Mouse (Mus musculus) CD4-positive helper T cell, adult 2 months (primary cell): ENCODE data around the gene Lhb.

Experiments used
- DNase-seq: peaks from one replicate; pipeline ENCODE4 v3.0.0-alpha.2; 2012; ENCODE audit warnings: low read depth, missing footprints, low spot score

Lhb gene

DNA sequence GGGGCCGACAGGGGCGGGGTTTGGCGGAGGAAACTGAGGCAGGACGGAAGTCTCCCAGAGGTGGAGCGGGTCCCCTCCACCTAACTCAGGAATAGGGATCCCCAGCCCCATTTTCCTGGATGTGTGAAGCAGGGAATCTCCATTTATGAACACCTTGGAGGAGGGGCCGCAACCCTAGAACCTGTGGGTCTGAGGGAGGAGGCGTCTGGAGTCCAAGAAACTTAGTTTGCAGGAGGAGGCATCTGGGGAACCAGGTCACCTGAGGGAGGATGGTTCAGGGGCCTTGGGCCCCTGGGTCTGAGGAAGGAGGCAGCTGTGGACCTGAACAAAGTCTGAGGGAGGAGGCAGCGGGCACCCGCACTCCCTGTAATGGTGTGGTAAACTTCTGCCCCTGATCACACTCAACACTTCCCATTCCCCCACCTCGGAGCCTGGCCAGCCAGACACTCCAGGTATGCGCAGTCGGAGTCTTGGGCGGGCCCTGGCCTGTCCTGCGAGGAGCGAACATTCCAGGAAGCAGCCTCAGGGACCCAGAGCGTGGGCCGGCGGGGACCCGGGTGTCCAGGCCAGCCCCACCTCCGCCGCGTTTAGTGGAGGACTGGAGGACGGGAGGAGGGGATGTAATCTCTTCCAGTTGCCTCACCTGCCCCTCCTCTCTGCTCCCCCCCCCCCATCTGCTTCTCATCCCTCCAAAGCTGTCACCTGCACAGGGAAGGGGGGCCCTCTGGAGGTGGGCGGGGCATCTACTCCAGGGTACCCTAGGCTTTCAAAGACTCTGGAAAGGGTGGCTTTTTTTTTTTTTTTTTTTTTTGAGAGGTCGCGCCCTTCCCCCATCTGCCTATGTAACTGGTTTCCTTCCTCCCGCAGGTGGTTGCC lies 6.5 kb upstream of the Lhb start:
- peak; percentile 25 for DNase-seq

DNA sequence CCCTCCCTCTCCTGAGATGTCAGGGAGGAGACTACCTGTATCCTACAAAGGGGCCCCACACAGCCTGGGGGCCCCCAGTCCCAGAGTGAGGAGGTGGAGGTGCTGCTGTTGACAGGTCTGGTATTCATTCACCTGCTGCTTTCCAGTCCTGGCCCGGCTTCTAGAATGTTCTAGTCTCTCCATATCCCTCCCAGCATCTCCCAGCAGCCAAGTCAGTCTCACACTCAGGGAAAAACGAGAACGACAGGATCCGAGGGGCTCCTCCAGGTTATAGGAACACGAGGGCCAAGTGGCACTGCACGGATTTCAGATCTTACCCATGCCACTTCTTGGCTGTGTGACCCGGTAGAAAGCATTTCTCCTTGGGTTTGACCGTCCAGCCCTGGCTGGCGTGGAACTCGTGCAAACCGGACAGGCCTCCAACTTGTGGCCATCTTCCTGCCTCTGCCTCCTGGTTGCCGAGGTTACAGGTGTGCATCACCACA lies 5.8 kb upstream of the Lhb start:
- DNase-seq, result no peak

DNA sequence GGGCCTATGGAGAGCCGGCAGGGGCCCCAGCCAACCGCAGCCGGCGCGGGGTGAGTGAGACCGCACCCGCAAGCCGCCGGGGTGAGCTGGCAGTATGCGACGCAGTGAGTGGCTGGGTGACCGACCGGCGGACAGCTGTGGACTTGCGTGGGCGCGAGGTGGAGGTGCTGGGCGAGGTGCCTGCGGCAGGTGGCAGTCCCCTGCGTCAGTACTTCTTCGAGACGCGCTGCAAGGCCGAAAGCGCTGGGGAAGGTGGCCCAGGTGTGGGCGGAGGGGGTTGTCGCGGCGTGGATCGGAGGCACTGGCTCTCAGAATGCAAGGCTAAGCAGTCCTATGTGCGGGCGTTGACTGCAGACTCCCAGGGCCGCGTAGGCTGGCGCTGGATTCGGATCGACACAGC lies 5.0 kb upstream of the Lhb start:
- peak; percentile 72 for DNase-seq

DNA sequence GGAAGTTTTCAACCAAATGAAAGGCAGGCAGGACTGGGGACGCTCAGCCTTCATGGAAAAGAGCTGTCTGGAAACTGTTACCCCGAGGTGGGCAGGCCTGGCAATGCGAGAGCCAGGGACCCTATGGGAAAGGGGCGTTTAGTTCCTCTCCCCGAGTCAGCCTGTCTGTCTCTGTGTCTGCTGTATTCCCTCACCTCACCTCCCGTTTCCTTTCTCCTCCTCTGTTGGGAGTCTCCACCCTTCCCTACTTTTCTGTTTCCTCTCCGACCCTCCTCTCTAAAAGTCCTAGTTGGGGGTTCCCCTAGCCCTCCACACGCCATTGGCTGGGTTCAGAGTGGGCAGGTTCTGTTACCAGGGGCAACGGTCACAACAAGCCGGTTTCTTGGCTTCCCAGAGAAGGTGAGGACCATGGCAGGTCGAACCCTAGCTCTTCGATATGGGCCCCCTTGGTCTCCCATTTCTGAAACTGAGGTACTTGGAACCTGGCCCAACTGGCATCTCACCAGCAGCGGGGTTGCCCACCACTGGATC lies 2.6 kb upstream of the Lhb start:
- DNase-seq, result no peak

DNA sequence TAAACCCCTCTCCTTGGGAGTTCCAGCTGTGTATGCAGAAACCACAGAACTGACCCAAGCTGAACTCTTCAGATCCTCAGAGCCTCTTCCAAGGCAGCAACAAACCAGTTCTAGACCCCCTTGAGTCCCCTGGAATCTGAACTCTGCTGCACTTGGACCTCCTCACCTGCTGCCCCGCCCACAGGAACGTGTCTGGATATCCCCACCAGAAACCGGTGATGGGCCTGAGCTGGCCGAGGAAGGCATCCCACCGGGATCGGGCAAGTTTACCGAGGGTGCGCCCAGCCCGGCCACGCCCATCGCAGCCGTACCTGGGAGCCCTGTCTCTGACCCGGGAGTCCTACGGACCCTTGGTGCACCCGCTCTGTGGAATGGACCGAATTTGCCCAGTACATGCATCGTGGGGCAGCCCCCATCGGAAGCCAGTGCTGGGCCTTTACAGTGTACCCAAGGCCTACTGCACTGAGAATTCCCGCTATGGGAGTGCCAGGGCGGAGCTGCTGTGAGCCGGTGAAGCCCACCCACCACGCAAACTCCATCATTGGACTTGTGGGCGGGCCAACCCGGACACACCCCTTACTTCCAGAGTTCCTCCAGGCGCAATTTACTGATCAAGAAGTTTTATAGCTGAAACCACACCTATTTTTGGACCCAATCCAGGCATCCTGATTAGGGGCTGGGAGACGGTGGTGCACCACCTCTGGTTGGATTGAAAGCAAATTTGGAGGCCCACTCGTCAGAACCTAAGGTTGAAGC lies 583 bp upstream of the Lhb start:
- DNase-seq, result no peak

DNA sequence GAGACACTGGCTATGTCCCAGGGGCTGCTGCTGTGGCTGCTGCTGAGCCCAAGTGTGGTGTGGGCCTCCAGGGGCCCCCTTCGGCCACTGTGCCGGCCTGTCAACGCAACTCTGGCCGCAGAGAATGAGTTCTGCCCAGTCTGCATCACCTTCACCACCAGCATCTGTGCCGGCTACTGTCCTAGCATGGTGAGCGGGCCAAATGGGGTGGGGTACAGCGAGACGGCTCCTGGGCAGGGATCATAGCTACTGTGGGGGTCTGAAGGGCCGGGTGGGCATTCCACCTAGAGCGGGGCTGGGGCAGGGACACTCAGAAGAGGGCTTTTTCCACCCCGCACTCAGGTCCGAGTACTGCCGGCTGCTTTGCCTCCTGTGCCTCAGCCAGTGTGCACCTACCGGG lies 574 bp downstream of the Lhb start:
- no peak for DNase-seq

DNA sequence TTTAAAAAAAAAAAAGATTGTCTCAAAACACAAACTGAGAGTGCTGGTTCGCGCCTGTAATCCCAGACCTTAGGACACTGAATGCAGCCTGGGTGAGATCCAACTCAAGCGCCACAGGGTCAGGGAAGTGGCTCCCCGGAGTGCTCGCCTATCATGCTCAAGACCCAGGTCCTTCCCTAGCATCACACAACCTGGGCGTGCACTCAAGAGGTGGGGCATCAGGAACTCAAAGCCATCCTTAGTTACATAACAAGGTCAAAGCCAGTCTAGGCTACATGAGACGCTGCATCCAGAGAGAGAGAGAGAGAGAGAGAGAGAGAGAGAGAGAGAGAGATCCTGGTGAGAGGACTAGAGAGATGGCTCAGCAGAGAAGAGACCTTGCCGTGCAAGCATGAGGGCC lies 5.9 kb downstream of the Lhb start:
- no peak for DNase-seq

DNA sequence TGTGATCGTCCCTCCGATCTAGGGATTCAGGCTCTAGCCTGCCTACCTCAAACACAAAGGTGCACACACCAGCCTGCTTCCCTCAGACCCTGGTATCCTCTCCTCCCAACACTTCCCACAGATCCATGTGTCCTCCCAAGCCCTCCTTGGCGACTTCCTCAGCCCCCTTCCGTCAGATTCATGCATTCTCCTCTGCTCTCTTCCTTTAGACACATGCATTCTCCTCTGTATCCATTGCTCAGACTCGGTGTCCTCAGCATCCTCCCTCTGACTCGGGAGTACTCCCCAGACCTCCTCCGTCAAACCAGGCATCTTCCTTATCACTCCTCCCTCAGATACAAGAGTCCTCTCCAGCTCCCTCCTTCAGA lies 13.2 kb downstream of the Lhb start:
- DNase-seq, result no peak

DNA sequence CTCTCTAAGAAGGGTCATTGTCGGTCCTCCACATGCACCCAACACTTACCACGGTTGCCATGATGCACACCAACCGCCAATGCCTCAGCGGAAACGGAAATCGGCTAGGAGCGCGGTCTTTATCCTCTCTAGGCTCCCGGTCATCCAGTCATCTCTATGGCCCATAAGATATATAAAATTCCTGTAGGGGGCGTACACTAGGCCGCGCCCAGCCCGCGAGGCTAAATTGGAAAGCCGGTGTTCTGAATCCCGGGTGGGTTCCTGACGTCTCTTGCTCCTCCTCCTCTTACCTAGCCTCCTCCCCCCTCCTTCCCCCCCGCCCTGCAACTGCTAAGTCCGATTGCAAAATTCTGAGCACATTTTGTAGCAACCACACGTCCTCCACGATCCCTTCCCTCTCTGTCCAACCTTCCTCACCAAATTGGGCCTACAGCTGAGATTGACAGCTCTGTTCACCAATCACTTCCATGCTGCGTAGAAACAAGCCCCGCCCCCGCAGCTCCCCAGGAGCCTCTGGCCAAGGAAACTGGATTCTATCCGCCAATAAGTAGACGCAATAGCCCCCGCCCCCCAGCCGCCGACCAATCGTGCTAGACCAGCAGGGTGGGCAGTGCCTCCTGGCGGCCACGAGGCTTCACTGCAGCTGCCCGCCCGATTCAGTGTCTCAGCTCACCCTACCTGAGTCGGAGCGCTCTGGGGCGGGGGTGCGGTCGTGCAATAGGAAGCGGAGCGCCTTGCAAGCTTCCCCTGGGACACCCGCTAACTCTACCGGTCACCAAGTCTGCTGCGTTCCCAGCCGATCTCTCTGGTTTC lies 13.8 kb downstream of the Lhb start, which contains the start of gene Gys1:
TSS of gene Gys1 (plus strand) at position 642 of the 813 bp plus-strand sequence.
- DNase-seq, result peak; percentile 100

DNA sequence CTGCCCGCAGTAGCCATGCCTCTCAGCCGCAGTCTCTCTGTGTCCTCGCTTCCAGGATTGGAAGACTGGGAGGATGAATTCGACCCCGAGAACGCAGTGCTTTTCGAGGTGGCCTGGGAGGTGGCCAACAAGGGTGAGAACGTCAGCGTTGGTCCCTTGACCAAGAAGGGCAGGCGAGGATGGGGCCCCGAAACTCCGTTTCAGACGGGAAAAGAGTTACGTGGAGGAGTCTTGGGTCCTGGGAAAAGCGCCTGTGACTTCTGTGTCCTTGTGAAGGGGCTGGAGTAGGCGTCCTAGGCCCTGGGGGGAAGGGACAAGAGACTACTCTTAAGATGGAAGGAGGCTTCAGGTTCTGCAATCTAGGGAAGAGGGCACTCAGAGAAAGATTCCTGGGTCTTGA lies 14.4 kb downstream of the Lhb start:
- no peak for DNase-seq

DNA sequence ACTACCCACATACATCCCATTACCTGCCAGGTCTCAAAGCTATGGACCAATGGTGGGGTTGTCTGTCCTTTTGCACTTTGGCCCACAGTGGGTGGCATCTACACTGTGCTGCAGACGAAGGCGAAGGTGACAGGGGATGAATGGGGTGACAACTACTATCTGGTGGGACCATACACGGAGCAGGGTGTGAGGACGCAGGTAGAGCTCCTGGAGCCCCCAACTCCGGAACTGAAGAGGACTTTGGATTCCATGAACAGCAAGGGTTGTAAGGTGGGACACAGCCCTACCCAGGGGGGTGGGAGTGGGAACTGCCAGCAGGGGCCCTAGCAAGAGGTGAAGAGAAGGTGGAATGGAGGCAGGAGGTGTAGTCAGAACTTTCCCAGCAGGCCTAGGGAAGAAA lies 15.8 kb downstream of the Lhb start:
- DNase-seq, result no peak

DNA sequence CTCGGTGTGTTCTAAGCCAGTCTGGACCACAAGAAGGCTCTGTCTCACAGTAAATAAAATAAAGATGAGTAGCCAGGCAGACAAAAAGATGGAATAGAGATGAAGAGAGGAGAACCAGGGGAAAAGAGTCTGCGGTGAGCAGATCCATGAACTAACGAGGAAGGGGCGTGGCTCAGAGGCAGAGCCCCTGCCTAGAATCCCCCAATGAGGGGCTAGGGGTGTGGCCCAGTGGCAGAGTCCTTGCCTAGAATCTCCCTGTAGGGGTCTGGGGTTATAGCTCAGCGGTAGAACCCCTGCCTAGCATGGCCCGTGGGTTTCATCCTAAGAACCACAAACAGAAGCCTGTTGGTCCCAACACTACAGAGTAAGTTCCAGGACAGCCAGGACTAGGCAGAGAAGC lies 16.4 kb downstream of the Lhb start:
- no peak for DNase-seq

DNA sequence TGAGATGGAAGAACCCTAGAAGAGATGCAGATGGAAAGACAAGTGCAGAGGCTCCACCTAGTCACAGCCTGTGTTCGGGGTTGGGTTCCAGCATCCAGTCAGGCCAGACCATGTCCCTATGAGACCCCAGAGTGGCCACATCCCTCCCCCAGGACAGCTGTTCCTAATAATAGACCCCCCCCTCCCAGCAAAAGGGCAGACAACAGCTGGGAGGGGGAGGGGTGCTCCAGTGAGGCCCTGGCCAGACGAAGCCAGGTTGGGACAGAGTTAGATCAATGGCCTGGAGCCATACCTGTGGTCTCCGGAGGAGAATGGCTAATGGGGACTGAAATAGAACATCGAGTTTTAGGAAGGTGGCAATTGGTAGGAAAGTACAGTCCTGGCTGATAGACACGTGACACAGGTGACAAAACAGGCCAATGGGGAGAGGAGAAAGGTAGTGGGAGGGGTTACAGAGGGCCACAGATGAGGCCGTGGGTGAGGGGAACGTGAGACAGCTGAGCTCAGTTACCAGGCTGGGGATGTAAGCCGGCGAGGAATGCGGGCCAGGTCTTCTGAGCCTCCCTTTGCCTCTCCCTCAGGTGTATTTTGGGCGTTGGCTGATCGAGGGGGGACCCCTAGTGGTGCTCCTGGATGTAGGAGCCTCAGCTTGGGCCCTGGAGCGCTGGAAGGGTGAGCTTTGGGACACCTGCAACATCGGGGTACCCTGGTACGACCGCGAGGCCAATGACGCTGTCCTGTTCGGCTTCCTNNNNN lies 17.1 kb downstream of the Lhb start, which contains the start of gene Ruvbl2:
TSS of gene Ruvbl2 (minus strand) at position 576 of the 756 bp plus-strand sequence.
- no peak for DNase-seq

DNA sequence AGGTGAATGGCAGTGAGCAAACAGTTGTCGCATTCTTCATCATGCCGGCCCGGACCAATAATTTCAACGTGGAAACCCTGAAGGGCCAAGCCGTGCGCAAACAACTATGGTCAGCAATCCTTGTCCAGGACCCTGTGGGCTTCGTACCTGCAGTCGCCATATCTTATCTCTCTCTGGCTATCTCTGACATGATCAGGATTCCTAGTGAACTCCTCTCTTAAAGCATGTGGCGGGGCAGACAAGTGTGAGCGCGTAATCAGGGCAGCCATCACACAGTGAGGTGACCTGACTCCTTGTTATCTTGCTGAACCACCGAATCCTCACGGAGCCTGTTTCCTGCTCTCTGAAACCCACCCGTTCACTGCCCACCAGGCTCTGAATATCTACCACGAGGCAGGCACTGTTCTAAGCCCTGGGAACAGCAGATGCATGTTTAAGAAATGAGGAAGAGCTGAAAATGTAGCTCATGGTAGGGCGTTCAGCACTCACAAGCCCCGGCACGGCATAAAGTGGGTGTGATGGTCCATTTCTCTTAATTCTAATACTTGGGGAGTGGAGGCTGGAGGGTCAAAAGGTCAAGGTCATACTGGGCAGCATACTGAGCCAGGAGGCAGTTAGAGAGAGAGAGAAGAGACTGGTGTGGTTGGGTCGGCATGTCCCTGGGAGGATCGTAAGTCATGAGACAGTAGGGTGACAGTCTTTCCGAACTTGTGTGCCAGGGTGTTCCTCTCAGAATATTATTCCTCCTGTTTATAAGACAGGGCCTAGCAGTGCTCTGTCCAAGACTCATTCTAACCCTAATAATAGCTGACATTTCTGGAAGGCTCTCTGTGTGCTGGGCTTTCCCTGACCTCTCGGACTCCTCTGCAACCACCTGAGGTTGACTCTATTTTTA lies 23.2 kb downstream of the Lhb start:
- DNase-seq, result no peak

DNA sequence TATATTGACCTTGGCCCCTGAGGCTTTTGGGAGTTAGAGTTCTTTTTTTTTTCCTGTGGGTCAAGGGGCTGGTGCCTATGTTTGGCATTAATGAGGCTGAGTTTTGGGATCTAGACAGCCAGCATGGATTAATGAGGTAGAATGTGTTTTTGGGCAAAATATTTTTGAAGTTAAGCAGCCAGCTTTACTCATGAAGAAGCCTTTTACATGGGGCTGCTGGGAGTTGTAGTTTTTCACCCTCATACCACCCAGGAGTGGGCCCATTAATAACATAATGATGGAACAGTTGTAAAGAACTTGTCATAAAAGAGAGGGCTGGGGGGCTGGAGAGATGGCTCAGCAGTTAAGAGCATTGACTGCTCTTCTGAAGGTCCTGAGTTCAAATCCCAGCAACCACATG lies 26.0 kb downstream of the Lhb start:
- no peak for DNase-seq

DNA sequence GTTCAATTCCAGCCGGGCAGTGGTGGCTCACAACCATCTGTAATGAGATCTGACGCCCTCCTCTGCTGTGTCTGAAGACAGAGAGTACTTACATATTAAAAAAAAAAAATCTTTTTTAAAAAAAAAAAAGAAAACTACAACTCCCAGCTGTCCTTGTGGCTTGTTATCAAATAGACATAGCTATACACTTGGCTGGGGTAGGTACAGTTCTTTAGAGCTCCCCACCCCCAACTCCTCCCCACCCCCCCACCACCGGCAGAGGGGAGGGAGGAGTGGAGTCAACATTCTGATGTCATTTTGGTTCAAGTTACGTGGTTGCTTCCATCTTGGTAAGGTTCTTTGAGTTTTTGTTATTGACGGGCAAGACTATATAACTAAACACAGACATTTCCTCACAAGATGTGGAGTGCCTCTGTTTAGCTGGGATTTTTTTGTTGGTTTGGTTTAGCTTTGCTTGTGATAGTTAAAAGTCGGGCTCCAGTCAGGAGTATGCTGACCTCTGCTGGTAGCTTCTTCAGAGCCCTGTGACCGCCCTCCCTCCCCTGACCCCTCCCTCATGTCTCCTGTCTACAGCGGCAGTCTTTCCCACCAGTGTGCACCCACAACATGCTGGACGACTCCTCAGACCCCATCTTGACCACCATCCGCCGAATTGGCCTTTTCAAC lies 26.8 kb downstream of the Lhb start:
- peak; percentile 66 for DNase-seq

DNA sequence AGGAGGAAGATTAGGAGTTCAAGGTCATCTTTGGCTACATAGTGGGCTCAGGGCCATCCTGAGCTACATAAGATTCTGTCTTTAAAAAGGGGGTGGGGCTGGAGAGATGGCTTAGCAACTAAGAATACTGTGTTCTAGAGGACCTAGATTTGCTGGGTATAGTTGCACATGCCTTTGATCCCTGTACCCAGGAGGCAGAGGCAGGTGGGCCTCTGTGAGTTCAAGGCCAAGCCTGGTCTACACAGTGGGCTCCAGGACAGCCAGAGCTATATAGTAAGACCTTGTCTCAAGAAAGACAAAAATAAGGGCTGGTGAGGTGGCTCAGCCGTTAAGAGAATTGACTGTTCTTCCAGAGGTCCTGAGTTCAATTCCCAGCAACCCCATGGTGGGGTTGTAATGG lies 29.4 kb downstream of the Lhb start:
- no peak for DNase-seq

DNA sequence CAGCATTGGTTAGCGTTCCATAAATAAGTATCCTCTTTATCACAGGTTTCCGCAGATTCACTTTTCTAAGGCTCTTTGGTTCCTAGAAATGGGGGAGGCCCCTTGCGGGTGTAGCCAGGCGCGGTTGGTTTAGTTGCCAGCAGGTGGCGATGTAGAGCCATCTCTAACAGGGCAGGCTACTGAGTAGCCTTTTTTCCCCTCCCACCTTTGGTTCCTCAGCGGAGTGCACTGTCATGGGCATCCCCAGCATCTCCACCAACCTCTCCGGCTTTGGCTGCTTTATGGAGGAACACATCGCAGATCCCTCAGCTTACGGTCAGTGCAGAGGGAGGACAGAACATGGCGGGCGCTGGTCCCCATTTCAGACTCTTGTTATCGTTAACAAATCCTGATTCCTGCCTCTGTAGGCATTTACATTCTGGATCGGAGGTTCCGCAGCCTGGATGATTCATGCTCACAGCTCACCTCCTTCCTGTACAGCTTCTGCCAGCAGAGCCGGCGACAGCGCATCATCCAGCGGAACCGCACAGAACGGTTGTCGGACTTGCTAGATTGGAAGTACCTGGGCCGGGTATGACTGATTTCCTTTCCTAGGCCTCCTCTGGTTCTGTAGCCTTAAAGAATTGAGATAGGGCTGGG lies 30.8 kb downstream of the Lhb start:
- DNase-seq, result peak; percentile 83

DNA sequence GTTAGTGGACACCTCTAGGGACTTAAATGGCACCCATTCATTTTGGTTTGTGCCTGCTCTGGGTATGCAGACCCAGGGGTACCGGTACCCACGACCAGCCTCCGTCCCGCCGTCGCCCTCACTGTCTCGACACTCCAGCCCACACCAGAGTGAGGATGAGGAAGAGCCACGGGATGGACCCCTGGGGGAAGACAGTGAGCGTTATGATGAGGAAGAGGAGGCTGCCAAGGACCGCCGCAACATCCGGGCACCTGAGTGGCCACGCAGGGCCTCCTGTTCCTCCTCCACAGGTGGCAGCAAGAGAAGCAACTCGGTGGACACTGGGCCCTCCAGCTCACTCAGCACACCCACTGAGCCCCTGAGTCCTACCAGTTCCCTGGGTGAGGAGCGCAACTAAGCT lies 34.4 kb downstream of the Lhb start:
- DNase-seq, result no peak
